Mouse (Mus musculus) hindlimb bud, embryonic 11.5 days (tissue): ENCODE data around the gene Esrrg.

ENCODE experiments used
- DNase-seq: peaks from one replicate; pipeline ENCODE4 v3.0.0-alpha.2; 2012; ENCODE audit warnings: low read depth, low spot score; ENCODE audit errors: extremely low spot score

Gene Esrrg

DNA sequence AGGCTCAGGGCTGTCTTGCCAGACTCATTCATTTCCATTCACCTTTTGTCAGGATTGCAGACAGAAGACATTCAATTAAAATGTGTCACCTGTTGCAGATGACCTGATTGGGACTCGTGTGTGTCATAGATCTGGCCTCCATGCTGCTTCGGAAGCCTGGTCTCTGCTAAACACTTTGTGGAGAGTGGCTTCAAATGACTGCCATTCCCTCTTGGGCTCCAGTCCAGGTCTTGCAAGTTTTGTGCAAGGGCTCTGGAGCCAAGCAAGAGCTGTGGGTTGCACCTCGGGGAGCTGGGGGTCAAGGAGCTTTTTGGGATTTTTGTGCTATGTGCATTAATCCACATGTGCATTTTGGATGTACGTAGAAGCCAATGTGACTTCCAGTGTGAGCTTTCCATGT lies 530.9 kb downstream of the Esrrg start:
- DNase-seq: no peak

DNA sequence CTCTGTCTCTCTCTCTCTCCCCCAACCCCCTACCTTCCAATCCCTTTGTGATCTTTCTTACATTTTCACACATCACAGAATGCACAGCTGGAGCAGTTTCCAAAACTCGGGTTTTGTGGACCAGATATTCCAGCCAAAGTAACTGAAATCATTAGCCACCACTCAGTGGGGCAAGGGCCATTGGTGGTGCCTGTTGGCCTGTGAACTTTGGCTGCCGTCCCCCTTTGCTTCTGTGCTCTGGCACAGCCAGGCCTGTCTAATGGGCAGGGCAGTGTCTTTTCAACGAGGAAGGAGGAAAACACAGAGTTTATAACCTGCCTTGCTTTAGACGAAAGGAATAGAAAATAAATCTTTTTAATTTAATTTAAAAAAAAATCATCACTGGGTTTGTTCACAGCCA lies 531.6 kb downstream of the Esrrg start:
- no peak for DNase-seq

DNA sequence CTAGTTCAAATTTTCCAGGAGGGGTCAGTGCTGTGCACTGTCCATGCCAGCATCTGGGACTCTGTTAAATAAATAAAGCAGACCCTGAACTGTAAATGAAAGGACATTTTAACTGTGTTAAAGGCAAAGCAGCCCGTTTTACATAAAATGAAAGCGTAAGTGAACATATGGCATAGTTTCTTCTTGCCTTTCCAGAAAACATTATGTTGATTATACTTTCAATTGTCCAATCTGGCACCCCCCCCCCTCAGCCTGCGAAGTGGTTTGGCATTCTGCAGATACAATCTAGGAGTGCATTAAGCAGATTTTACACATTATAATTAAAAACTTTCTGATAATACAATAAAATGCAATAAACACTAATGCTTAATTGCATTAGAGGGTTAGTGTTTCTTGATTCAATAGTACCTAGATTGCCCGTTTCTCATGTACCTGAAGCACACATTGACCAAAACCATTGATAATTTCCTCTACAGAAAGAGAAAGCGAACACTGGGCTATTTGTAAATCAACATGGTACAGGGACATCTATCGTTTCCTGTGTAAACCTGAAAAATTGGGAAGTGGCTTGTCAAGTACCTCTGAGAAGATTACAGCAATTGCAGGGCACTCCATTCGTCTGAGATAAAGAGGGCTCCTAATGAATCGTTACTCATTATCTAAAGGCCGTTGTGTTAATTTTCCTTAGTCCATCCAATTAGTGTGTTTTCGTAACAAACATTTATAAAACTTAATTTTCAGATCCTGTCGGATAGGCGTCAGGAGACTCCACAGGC lies 539.0 kb downstream of the Esrrg start:
- DNase-seq: no peak

DNA sequence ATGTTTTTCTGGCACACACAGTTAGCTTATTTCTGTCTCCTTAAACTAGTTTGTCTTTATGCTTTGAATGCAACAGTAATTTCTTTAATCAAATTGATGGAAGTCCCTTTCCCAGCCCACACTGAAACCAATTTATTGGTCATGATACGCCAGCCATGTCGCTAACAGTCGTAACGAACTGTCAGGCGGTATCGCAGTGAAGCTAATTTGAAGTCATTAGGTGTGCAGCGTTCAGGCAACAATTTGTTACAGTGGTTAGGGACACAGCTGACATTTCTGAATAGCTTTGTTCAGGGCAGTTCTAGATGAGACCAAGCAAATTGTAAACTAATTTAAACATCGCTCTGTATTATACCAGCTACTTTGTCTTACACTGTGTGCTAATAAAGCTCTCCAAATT lies 542.5 kb downstream of the Esrrg start:
- DNase-seq: no peak

DNA sequence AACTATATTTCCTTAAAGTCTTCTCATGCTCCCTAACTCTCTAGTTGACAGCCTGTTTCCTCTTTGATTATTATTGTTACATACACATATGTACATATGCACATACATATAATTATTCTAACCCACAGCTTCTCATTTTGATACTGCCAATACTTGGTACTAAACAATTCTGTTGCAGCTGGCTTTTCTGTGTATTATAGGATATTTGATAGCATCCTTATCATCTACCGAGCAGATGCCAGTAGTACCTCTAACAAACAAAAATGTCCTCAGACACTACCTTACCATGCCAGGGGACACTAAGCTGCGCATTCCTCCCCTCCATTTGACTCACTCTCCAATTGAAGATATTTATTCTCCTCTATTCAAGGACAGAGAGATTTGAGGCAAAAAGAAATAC lies 543.4 kb downstream of the Esrrg start:
- no peak for DNase-seq

DNA sequence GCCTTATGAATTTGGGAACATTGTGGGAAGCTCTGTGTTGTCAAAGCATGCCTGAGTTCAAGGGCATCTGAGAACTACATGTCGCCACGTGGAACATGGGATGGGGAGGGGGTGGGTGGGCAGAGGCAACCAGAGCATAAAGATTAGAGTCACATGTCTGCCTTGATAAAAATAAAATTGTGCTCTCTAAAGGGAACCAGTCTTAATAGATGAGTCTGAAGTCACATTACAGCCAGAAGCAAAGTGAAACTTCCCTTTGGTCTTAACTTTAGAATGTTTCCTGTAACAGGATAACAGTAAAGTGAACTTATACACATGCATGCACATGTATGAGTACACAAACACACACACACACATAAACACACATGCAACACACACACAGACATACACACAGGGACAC lies 545.1 kb downstream of the Esrrg start:
- DNase-seq: no peak

DNA sequence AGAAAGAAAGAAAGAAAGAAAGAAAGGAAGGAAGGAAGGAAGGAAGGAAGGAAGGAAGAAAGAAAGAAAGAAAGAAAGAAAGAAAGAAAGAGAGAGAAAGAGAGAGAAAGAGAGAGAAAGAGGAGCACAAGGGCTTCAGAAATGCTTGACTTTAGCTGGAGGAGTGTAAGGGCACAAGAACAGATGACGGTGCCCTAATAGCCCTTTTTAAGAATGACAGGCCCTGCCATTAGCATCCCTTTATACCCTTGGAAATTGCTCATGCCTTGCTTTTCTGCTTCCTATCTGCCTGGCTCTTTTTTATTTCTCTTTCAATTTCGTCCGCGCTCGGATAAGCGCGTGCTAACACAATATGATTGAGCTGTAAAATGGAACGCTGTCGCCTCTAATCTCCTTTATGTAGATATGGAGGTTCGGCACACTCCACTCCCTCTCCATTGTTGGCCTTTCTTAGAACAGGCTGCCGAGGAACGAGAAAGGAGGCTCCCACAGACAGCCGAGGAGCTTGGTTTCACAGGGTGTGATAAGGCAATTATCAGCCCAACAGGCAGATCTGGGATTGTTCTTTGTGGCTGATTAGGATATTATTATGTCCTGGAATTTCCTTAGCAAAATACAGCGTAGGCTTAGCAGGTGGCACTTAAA lies 546.0 kb downstream of the Esrrg start:
- DNase-seq: no peak

DNA sequence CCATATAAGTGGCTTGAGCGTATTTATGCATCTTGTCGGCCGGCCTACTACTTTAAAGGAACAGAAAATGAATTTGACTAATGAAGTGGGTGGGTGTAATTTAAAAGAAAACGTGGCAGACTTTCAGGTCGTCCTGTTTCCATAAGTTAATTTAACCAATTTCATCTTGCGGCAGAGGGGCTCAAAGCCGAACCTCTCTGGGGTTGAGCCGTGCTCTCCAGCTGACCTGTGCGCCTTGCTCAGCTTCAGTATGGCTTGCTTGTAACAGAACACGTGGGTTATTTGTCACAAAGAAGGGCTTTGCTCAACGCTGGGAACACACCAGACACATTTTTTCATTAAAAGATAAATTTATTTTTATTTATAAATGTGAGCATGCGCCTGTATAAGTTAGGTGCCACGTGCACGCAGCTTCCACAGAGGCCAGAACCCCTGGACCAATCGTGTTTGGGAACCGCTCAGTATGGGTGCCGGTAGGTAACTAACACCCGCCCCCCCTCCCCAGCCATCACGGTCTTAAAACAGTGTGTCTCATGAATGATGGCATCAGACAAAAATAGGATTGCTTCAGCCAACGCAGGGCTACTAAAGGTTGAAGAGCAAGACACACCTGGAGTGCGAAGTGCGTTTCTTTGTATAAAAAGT lies 546.7 kb downstream of the Esrrg start:
- no peak for DNase-seq

DNA sequence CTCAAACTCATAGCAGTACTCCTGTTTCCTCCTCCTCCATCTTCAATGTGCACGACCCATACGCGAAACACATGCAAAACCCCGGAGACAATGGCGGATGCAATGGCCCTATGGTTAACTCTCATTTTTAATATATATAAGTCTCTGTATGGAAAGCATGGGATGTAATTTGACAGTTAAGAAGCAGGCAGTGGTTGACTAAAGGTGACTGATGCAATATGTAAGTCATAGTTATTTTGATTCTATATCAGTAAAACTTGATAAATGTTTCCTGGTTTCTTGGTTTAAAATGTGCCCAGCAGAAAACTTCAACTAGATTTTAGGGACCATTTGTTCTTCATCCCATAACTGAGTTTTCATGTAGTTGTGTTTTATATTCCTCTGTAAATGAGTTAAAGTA lies 547.9 kb downstream of the Esrrg start:
- no peak for DNase-seq

DNA sequence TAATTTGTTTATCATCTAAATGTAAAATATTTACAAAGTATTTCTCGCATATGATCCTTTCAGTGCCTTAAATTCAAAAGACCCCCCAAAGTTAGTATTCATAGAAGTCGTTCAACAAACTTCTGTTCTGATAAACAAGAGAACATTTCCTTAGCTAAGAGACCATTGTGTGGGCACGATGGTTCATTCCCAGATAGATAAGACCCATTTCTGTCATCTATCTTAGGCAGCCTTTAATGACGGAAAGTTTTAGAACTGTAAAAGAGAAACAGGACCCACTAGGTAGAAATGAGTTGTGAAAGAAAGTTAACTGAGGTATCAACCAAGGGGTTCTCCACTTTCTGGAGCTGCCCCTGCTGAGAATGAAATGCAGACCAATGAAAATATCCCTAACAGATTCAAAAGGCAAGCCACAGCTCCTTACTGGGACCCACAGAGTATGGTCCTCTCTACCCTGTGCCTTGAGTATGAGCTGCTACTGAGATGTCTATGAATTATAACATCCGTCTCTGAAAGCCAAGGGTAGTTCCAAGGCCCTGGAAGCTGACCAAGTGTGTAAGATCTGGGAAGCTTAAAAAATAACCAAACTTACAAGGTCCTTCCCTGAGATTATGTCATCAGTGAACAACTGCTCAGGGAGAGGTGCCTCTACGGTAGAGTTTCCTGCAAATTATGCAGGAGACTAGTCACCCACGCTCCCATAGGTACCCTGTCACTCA lies 548.8 kb downstream of the Esrrg start:
- no peak for DNase-seq

DNA sequence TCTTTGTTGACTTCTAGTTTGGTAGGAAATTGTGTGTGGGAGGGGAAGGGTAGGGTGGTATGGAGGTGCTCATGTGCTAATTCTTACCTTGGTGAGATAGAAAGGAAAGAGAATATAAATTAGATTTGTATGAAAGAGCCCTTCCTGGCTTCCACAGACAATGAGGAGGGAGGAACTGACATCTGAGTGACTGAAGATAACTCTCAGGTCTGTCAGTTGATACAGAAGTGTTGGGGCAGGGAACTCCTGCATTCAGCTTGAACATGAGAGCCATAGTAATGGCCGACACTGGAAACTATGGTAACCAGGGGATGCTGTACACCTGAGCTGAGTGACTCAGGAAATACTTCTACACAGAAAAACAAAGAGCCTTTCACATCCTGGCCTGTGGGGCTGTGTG lies 550.1 kb downstream of the Esrrg start:
- no peak for DNase-seq

DNA sequence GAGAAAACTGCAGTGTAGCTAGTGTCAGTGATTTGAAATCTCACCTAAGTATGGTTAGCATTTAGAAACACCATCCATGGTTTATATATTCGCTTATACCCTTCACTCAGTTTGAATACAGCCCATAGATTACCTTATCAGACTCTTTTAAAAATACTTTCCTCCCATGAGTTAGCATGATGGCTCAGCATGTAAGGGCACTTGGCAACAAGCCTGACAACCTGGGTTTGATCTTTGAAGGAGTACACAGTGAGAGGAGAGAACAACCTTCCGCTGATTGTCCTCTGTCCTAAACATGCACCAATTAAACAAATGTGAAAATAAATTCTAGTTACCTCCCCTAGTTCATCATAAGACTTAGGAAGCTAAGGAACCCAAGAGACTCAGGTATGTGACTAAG lies 550.5 kb downstream of the Esrrg start:
- DNase-seq: no peak

DNA sequence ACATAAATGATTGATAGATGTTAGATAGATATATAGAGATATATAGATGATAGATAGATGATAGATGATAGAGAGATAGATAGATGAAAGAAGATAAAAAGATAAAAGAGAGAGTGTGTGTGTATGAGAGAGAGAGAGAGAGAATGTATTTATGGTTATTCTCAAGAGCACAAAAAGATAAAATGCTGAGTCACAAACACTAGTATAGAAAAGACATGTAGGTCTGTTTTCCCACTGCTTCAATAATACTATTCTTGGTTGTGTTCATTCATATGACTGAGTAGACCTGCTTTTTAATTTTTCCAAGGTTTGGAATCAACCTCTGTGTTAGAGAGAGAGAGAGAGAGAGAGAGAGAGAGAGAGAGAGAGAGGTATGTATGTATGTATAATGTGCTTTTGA lies 554.5 kb downstream of the Esrrg start:
- DNase-seq: no peak

DNA sequence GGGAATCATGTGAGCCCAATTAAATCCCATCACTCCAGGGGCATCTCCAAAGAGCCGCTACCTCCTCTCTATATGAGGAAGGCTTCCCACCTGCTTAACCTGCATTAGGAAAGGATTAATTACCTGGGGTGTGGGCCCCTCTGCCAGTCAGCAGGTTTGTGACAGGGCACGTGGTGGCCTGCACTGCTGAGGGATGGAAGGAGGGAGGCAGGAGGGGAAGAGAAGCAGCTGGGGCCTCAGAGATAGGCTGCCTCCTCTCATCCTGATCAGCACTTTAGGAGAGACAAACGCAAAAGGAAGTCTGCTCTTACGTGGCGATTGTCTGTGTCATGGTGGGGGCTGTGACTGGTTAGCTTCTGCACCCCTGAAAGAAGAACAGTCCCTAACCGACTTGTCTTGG lies 555.7 kb downstream of the Esrrg start:
- no peak for DNase-seq

DNA sequence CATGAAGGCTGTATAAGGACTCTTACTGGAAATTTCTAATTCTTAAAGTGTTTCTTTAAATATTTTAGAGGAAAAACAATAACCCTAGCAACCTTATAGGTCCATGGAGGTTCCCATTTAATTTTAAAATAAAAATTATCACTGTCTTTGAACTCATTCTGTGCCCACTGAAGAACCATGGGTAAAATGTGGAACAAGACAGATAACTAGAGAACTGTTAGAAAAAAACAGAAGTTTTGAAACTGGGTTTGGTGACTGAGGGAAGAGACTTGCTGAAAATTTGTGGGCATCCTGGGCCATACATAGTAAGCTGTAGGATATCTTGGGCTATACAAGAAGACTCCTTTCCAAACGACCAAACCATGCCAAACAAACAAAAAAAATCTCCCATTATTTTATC lies 565.3 kb downstream of the Esrrg start:
- no peak for DNase-seq

DNA sequence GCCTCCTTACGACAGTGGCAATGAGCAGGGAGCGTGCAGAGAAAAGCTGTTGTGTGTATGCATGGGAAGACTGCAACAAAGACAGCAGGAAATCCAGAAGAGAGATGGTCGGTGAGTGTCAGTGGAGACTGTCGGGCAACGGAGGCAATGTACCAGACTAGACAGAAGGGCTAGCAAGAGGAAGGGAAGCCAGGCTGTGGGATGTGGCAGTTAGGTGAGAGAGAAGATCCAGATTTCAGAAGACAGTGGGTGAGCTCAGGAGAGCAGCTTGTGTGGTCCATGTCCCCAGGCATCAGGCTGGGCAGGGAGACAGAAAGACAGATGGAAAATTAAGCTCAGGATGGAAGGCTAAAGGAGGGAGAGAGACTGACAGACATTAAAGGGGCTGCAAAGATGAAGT lies 574.4 kb downstream of the Esrrg start:
- no peak for DNase-seq

DNA sequence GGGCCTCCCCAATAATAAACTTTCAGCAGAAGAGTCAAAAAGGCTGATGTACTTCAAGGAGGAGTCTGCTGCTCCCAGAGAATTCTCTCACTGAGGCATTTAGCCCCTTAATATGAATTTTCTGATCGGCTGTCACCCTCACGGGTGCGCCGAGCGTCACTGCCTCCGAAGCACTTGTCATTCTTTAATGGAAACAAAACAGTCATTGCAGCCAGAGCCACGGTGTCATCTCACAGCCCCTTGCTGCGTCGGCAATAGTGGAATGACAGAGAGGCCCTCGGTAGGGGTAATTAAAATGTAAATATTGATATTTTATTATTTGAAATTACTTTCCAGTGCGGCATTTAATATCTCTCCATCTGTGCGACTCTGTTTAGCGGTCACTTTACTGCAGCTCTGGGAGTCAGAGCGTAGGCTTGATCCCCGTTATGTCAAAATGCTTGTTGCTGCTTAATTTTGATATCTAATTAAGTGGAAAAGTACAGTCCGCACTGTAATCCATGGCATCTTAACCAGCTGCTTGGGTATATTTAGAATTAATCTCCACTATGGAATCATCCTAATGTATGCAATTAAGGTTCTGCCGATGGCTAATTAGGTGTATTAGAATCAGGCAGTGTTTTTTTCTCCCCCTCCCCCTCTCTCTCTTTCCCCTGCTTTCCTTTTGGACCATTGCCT lies 578.0 kb downstream of the Esrrg start:
- no peak for DNase-seq

DNA sequence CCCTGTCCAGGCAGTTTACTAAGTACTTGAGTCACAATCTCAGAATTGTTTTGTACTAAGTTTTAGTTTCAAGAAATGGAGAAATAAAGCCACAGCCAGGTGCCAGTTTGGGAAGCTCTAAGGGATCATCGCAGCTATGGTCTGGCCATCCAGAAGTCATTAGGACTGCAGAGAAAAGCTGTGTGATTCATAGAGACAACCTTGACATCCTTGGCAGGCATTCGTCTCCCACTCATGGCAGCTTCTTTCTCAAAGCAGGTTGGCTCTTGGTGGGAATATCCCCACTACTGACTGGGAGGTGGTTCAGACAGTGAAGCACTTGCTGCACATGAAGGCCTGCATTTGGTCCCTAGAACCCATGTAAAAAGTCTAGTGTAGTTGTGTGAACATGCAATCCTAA lies 584.4 kb downstream of the Esrrg start:
- no peak for DNase-seq

DNA sequence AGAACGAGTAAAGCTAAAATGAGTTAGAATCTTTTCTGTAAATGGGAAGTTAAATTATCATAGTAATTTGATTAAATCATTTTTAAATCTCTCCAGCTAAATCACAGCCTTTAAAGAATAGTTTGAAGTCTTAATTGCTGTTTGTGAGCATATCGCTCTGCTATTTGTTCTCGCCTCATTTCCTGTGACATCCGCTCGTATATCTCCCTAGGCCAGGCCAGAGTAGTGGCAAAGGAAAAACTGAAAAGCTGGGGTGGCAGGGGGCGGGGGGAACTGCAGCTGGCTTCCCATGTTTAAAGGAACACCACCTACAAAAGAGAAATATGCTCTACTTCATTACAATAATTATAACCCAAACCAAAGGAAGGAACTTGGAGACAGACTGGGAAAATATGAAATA lies 598.8 kb downstream of the Esrrg start:
- DNase-seq: no peak

DNA sequence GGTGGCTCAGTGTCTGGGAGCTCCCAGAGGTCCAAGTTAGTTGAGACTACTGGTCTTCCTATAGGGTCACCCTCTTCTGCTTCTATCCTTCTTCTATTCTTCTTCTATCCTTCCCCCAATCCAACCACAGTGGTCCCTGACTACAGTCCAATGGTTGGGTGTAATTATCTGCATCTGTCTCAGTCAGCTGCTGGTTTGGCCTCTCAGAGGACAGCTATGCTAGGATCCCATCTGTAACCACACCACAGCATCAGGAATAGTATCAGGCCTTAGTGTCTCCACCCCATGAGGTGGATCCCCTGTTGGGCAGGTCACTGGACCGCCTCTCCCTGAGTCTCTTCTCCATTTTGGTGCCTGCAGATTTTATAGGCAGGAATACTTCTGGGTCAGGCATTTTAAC lies 600.4 kb downstream of the Esrrg start:
- DNase-seq: no peak

DNA sequence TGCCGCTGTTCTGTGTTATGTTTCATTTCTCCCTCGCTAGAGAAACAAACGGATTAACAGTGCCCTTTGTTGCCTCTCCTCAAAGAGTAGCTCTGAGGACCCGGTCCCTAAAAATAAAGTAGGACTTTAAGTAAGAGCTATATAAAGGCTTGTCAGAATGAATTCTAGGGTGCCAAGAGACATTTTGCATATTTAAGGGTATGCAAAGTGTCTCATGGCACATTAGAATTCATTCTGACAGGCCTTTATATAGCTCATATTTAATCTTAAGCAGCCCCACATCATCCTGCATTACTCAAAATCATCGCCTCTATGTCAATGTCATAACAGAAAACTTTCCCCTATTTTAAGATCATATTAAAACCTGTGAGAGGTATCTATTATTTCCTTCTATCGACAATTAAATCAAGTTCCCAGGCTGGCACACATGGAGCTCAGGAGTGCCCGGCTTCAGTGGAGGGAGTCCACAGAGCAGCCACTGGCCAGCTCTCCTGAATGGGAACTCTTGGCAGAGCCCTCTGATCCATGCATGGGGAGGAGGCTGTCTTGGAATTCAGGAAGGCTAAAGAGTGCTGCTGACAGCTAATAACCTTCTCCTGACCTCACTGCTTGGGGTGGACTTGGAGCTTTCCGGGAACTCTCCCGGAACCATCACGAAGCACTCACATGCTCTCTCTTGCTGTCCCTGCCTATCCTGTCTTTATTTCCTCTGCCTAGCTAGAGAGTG lies 606.5 kb downstream of the Esrrg start:
- DNase-seq: no peak
